In genomic region chr11:58364454-58364853, GRCm38 (mm10) we compare ENCODE assay signal across 25 mouse cellular contexts. TPM values are rescaled to one million over a fixed set of nuclear protein-coding genes. Genes with fewer than 3 reads are reported as not detected.
DNase-seq lines count a peak whose midpoint lies in the region; ATAC-seq and TF ChIP-seq lines count a peak whose summit lies in the region.
"Had no signal": no experiment of that assay in that cellular context is flagged by ENCODE, and none has a peak within 500 bp of the region (broad histone marks: within the 10 kb centered on the region; RNA-seq: fewer than 3 reads in every experiment).

No protein-coding gene starts in this region.

- H3K9me3 ChIP-seq in kidney, embryonic 14.5 days (ENCODE audit: control insufficient read depth, low read length) = no peaks in the 10 kb centered on the region
- no peaks in the 10 kb centered on the region for H3K9me3 ChIP-seq in intestine, embryonic 14.5 days (ENCODE audit: control insufficient read depth, low read length)
- no peaks in the 10 kb centered on the region for H3K9me3 ChIP-seq in intestine, embryonic 16.5 days (ENCODE audit: control insufficient read depth, low read length)
- no peaks in the 10 kb centered on the region for H3K9me3 ChIP-seq in stomach, postnatal 0 days (ENCODE audit: control insufficient read depth, low read length)
- H3K9me3 ChIP-seq: embryonic facial prominence, embryonic 12.5 days; forebrain, embryonic 12.5 days; heart, embryonic 13.5 days had no signal

- H3K27ac ChIP-seq in kidney, embryonic 14.5 days (ENCODE audit: low read depth, low read length) = peak overlapping the region; percentile 49; the same call in 1 of the 2 replicates
- H3K27ac ChIP-seq in intestine, embryonic 14.5 days (ENCODE audit: low read depth) = peak overlapping the region; percentile 65; the same call in 1 of the 2 replicates
- peak overlapping the region; percentile 92 for H3K27ac ChIP-seq in intestine, embryonic 16.5 days (ENCODE audit: low read length)
- peak overlapping the region; percentile 49; the same call in 1 of the 2 replicates for H3K27ac ChIP-seq in stomach, postnatal 0 days (replicated peaks)
- H3K27ac ChIP-seq: embryonic facial prominence, embryonic 12.5 days; forebrain, embryonic 12.5 days; gastrocnemius, adult 2 months; heart, embryonic 13.5 days had no signal

- ATAC-seq in kidney, embryonic 14.5 days (ENCODE audit: low FRiP score, low TSS enrichment) = 0 out of 2 replicates have a peak, but pooled peaks have one; percentile 32
- ATAC-seq in intestine, embryonic 14.5 days (replicated peaks; ENCODE audit: low FRiP score, low TSS enrichment, low read depth) = peak; percentile 45; the same call in 1 of the 2 replicates
- ATAC-seq in intestine, embryonic 16.5 days = peak; percentile 55
- ATAC-seq in stomach, postnatal 0 days (ENCODE audit: low FRiP score, low TSS enrichment) = no peak
- ATAC-seq: activated CD4-positive, CD25-positive, alpha-beta regulatory T cell, adult 4 months; forebrain, postnatal 0 days; Patski had no signal

- DNase-seq in kidney, adult 18-20 months = no peak
- no peak for DNase-seq in intestine, embryonic 14.5 days (ENCODE audit: low spot score)
- DNase-seq in stomach, postnatal 0 days (ENCODE audit: low spot score) = no peak
- DNase-seq in gastrocnemius, postnatal 10 days = no peak
- DNase-seq: adrenal gland, postnatal 14 days; cerebellum, adult 11-12 months; cerebellum, adult 9-10 months; cerebellum, postnatal 25 days; forebrain, postnatal 0 days; gastrocnemius, adult 2 months; gastrocnemius, postnatal 36 days; heart, adult 11 months; heart, postnatal 36 days had no signal

- H3K27me3 ChIP-seq in kidney, embryonic 14.5 days (ENCODE audit: control insufficient read depth, insufficient read depth, low read length) = no peaks in the 10 kb centered on the region
- no peaks in the 10 kb centered on the region for H3K27me3 ChIP-seq in intestine, embryonic 14.5 days (replicated peaks; ENCODE audit: control insufficient read depth, insufficient read depth, low read length)
- no peaks in the 10 kb centered on the region for H3K27me3 ChIP-seq in intestine, embryonic 16.5 days (replicated peaks; ENCODE audit: control insufficient read depth, insufficient read depth, low read length)
- no peaks in the 10 kb centered on the region for H3K27me3 ChIP-seq in stomach, postnatal 0 days (ENCODE audit: control insufficient read depth, insufficient read depth, low read length)
- H3K27me3 ChIP-seq: embryonic facial prominence, embryonic 12.5 days; forebrain, embryonic 12.5 days; Patski had no signal

- no peak overlapping the region for H3K4me2 ChIP-seq in kidney, embryonic 14.5 days (replicated peaks; ENCODE audit: low read depth, low read length)
- H3K4me2 ChIP-seq in intestine, embryonic 14.5 days (ENCODE audit: low read length) = no peak overlapping the region
- peak overlapping the region; percentile 38 for H3K4me2 ChIP-seq in intestine, embryonic 16.5 days (ENCODE audit: low read depth, low read length)
- H3K4me2 ChIP-seq in stomach, postnatal 0 days (replicated peaks; ENCODE audit: low read depth) = no peak overlapping the region
- H3K4me2 ChIP-seq: embryonic facial prominence, embryonic 12.5 days; forebrain, embryonic 12.5 days; heart, embryonic 13.5 days had no signal

- WGBS in kidney, embryonic 14.5 days = 49% methylated on average over 3 of the region's 3 CpGs
- 53% methylated on average over 3 of the region's 3 CpGs for WGBS in intestine, embryonic 14.5 days
- 41% methylated on average over 3 of the region's 3 CpGs for WGBS in intestine, embryonic 16.5 days
- 51% methylated on average over 3 of the region's 3 CpGs for WGBS in stomach, postnatal 0 days

- no peak overlapping the region for H3K4me3 ChIP-seq in kidney, embryonic 14.5 days (ENCODE audit: low read length)
- H3K4me3 ChIP-seq in intestine, embryonic 14.5 days (ENCODE audit: low read depth, low read length) = no peak overlapping the region
- no peak overlapping the region for H3K4me3 ChIP-seq in intestine, embryonic 16.5 days (ENCODE audit: low read length)
- H3K4me3 ChIP-seq in stomach, postnatal 0 days (ENCODE audit: low read depth, low read length) = no peak overlapping the region
- H3K4me3 ChIP-seq: embryonic facial prominence, embryonic 12.5 days; forebrain, embryonic 12.5 days; gastrocnemius, adult 2 months; heart, embryonic 13.5 days had no signal

- TF ChIP-seq CTCF in stomach, postnatal 0 days (IDR thresholded peaks at IDR 0.05; ENCODE audit: low read depth) = no peak

- no peaks in the 10 kb centered on the region for H3K36me3 ChIP-seq in kidney, embryonic 14.5 days (ENCODE audit: control insufficient read depth, insufficient read depth, low read length)
- no peaks in the 10 kb centered on the region for H3K36me3 ChIP-seq in intestine, embryonic 14.5 days (ENCODE audit: control insufficient read depth, insufficient read depth, low read length)
- H3K36me3 ChIP-seq in intestine, embryonic 16.5 days (ENCODE audit: control insufficient read depth, insufficient read depth, low read length) = no peaks in the 10 kb centered on the region
- no peaks in the 10 kb centered on the region for H3K36me3 ChIP-seq in stomach, postnatal 0 days (ENCODE audit: control insufficient read depth, insufficient read depth, low read length)
- H3K36me3 ChIP-seq: embryonic facial prominence, embryonic 12.5 days; forebrain, embryonic 12.5 days; heart, embryonic 13.5 days had no signal

- no peak overlapping the region for H3K9ac ChIP-seq in kidney, embryonic 14.5 days (ENCODE audit: low read depth, low read length)
- H3K9ac ChIP-seq in intestine, embryonic 14.5 days (ENCODE audit: low read length) = no peak overlapping the region
- H3K9ac ChIP-seq in intestine, embryonic 16.5 days (ENCODE audit: low read depth, low read length) = no peak overlapping the region
- no peak overlapping the region for H3K9ac ChIP-seq in stomach, postnatal 0 days (ENCODE audit: low read length)
- H3K9ac ChIP-seq: embryonic facial prominence, embryonic 12.5 days; forebrain, embryonic 12.5 days; forebrain, postnatal 0 days; heart, embryonic 13.5 days had no signal

- H3K4me1 ChIP-seq in kidney, embryonic 14.5 days (ENCODE audit: control insufficient read depth, insufficient read depth, low read length) = no peaks in the 10 kb centered on the region
- no peaks in the 10 kb centered on the region for H3K4me1 ChIP-seq in intestine, embryonic 14.5 days (replicated peaks; ENCODE audit: control insufficient read depth, insufficient read depth, low read length)
- peaks cover 15% of the 10 kb centered on the region; the same call in 1 of the 2 replicates for H3K4me1 ChIP-seq in intestine, embryonic 16.5 days (ENCODE audit: control insufficient read depth, insufficient read depth, low read length)
- H3K4me1 ChIP-seq in stomach, postnatal 0 days (replicated peaks; ENCODE audit: control insufficient read depth, insufficient read depth) = no peaks in the 10 kb centered on the region
- H3K4me1 ChIP-seq: embryonic facial prominence, embryonic 12.5 days; forebrain, embryonic 12.5 days; heart, embryonic 13.5 days had no signal

- no peak for TF ChIP-seq EP300 in stomach, postnatal 0 days (optimal IDR thresholded peaks at IDR 0.05)

RNA-seq across cellular contexts. Expression of gene Lypd8, which starts 14.4 kb away (rescaled TPM):
- polyA plus RNA-seq in kidney, embryonic 14.5 days (2014; fragmentation: Nextera tagmentation; extraction: Ambion mirVana) = not detected in 2 replicates
- 274 and 403 TPM in 2 replicates for polyA plus RNA-seq in intestine, embryonic 14.5 days (2014; fragmentation: Nextera tagmentation; extraction: Ambion mirVana)
- polyA plus RNA-seq in intestine, embryonic 16.5 days (2015; fragmentation: Nextera tagmentation; extraction: Ambion mirVana) = 1,405 and 1,451 TPM in 2 replicates
- 1,014 and 1,152 TPM in 2 replicates for polyA plus RNA-seq in stomach, postnatal 0 days (2015; fragmentation: Nextera tagmentation; extraction: Ambion mirVana)
- total RNA-seq in gastrocnemius, postnatal 10 days (2021) = not detected
- total RNA-seq: adrenal gland, adult 18-20 months; adrenal gland, postnatal 14 days; CH12.LX; forebrain, postnatal 0 days; gastrocnemius, adult 2 months; gastrocnemius, postnatal 36 days; heart, postnatal 36 days had no signal
- polyA plus RNA-seq: activated CD4-positive, CD25-positive, alpha-beta regulatory T cell, adult 4 months; embryonic facial prominence, embryonic 12.5 days; forebrain, embryonic 12.5 days; forebrain, postnatal 0 days; heart, embryonic 13.5 days; hindbrain, embryonic 11.5 days; Patski had no signal

RNA-seq across cellular contexts. Expression of gene Sh3bp5l, which starts 33.9 kb away (rescaled TPM):
- polyA plus RNA-seq in kidney, embryonic 14.5 days (2014; fragmentation: Nextera tagmentation; extraction: Ambion mirVana) = 17.0 and 27.5 TPM in 2 replicates
- polyA plus RNA-seq in intestine, embryonic 14.5 days (2014; fragmentation: Nextera tagmentation; extraction: Ambion mirVana) = 27.5 and 28.9 TPM in 2 replicates
- 28.3 TPM in 2 replicates for polyA plus RNA-seq in intestine, embryonic 16.5 days (2015; fragmentation: Nextera tagmentation; extraction: Ambion mirVana)
- polyA plus RNA-seq in stomach, postnatal 0 days (2015; fragmentation: Nextera tagmentation; extraction: Ambion mirVana) = 33.6 and 34.1 TPM in 2 replicates
- total RNA-seq in gastrocnemius, postnatal 10 days (2021) = 10 to 100 TPM; 28.0 to 30.3 TPM

RNA-seq across cellular contexts. Expression of gene Zfp672, which starts 34.3 kb away (rescaled TPM):
- 34.4 and 34.5 TPM in 2 replicates for polyA plus RNA-seq in kidney, embryonic 14.5 days (2014; fragmentation: Nextera tagmentation; extraction: Ambion mirVana)
- 45.9 and 49.6 TPM in 2 replicates for polyA plus RNA-seq in intestine, embryonic 14.5 days (2014; fragmentation: Nextera tagmentation; extraction: Ambion mirVana)
- 35.4 and 35.5 TPM in 2 replicates for polyA plus RNA-seq in intestine, embryonic 16.5 days (2015; fragmentation: Nextera tagmentation; extraction: Ambion mirVana)
- 76.0 and 78.4 TPM in 2 replicates for polyA plus RNA-seq in stomach, postnatal 0 days (2015; fragmentation: Nextera tagmentation; extraction: Ambion mirVana)
- 10 to 100 TPM; 31.0 to 41.3 TPM for total RNA-seq in gastrocnemius, postnatal 10 days (2021)

RNA-seq across cellular contexts. Expression of gene 1810065E05Rik, which starts 56.5 kb away (rescaled TPM):
- 0.36 TPM in 1 of 2 replicates, not detected in the other for polyA plus RNA-seq in kidney, embryonic 14.5 days (2014; fragmentation: Nextera tagmentation; extraction: Ambion mirVana)
- not detected in 2 replicates for polyA plus RNA-seq in intestine, embryonic 14.5 days (2014; fragmentation: Nextera tagmentation; extraction: Ambion mirVana)
- polyA plus RNA-seq in intestine, embryonic 16.5 days (2015; fragmentation: Nextera tagmentation; extraction: Ambion mirVana) = 0.15 and 0.20 TPM in 2 replicates
- 1.6 and 3.3 TPM in 2 replicates for polyA plus RNA-seq in stomach, postnatal 0 days (2015; fragmentation: Nextera tagmentation; extraction: Ambion mirVana)
- total RNA-seq in gastrocnemius, postnatal 10 days (2021) = not detected
- total RNA-seq: adrenal gland, adult 18-20 months; adrenal gland, postnatal 14 days; CH12.LX; forebrain, postnatal 0 days; gastrocnemius, adult 2 months; gastrocnemius, postnatal 36 days; heart, postnatal 36 days had no signal
- polyA plus RNA-seq: activated CD4-positive, CD25-positive, alpha-beta regulatory T cell, adult 4 months; cortical plate, adult 2 months; embryonic facial prominence, embryonic 12.5 days; forebrain, embryonic 12.5 days; forebrain, postnatal 0 days; heart, embryonic 13.5 days; heart, postnatal 0 days; hindbrain, embryonic 11.5 days had no signal

RNA-seq across cellular contexts. Expression of gene Zfp692, which starts 57.6 kb away (rescaled TPM):
- polyA plus RNA-seq in kidney, embryonic 14.5 days (2014; fragmentation: Nextera tagmentation; extraction: Ambion mirVana) = 19.3 and 23.1 TPM in 2 replicates
- 19.7 and 22.3 TPM in 2 replicates for polyA plus RNA-seq in intestine, embryonic 14.5 days (2014; fragmentation: Nextera tagmentation; extraction: Ambion mirVana)
- polyA plus RNA-seq in intestine, embryonic 16.5 days (2015; fragmentation: Nextera tagmentation; extraction: Ambion mirVana) = 20.7 and 22.0 TPM in 2 replicates
- 13.7 and 14.8 TPM in 2 replicates for polyA plus RNA-seq in stomach, postnatal 0 days (2015; fragmentation: Nextera tagmentation; extraction: Ambion mirVana)
- 1 to 10 TPM; 3.5 to 5.3 TPM for total RNA-seq in gastrocnemius, postnatal 10 days (2021)

Comparison
In these comparisons a context has a peak if more than half of its experiments do, and no peak if none do; other contexts are left out.
1. RNA of gene Lypd8, which starts 14.4 kb away (polyA plus RNA-seq): 1,405 to 1,451 TPM in intestine, embryonic 16.5 days, 1,014 to 1,152 TPM in stomach, postnatal 0 days and 274 to 403 TPM in intestine, embryonic 14.5 days; not detected in kidney, embryonic 14.5 days; every median in the first group is over 100 times any median in the second.
2. Peak in every context shown above with its lines, with median percentiles within 50 percentile points of each other: H3K27ac ChIP-seq.